Mouse (Mus musculus) lung, postnatal 0 days (tissue): Measurements from ENCODE around the gene Osbpl6. TPM values are rescaled to one million over a fixed set of nuclear protein-coding genes. Genes with fewer than 3 reads are reported as not detected.

Source experiments
- ATAC-seq: fragments of 200-750 bp; cut with Nextera tagmentation; 2 replicates; pipeline ENCODE4 v1.8.0; 2017; ENCODE audit warnings: moderate library complexity
- DNase-seq: peaks from one replicate; pipeline ENCODE4 v3.0.0-alpha.2; 2016; ENCODE audit warnings: low spot score
- H3K27ac ChIP-seq: fragments of 300-500 bp; sonication (generic); 2 replicates; pipeline ENCODE4 v1.5.1; 2014; ENCODE audit warnings: antibody characterized with exemption, mild to moderate bottlenecking, low read length, mixed read lengths
- H3K27me3 ChIP-seq: fragments of 300-500 bp; sonication (generic); replicated peaks from 2 replicates; pipeline ENCODE4 v1.6.1; 2014; ENCODE audit warnings: low read length, mixed read lengths; ENCODE audit not compliant: insufficient read depth
- H3K36me3 ChIP-seq: fragments of 300-500 bp; sonication (generic); 2 replicates; pipeline ENCODE4 v1.6.1; 2014; ENCODE audit warnings: low read length, mixed read lengths; ENCODE audit not compliant: insufficient read depth
- H3K4me1 ChIP-seq: fragments of 300-500 bp; sonication (generic); 2 replicates; pipeline ENCODE4 v1.6.1; 2014; ENCODE audit warnings: antibody characterized with exemption, low read depth, low read length, mixed read lengths; ENCODE audit not compliant: insufficient read depth
- H3K4me2 ChIP-seq: fragments of 300-500 bp; sonication (generic); replicated peaks from 2 replicates; pipeline ENCODE4 v1.6.1; 2014; ENCODE audit warnings: low read depth, mild to moderate bottlenecking, low read length, moderate library complexity, mixed read lengths
- H3K4me3 ChIP-seq: fragments of 300-500 bp; sonication (generic); 2 replicates; pipeline ENCODE4 v1.5.1; 2014; ENCODE audit warnings: low read depth, low read length
- H3K9ac ChIP-seq: fragments of 300-500 bp; sonication (generic); replicated peaks from 2 replicates; pipeline ENCODE4 v1.6.1; 2014; ENCODE audit warnings: low read depth, mild to moderate bottlenecking
- H3K9me3 ChIP-seq: fragments of 300-500 bp; sonication (generic); 2 replicates; pipeline ENCODE4 v1.6.1; 2016; ENCODE audit warnings: low read length, mixed read lengths
- CTCF ChIP-seq: IDR thresholded peaks from 2 replicates; pipeline ENCODE4 v1.5.1; 2016; ENCODE audit warnings: antibody characterized with exemption, mild to moderate bottlenecking
- EP300 ChIP-seq: IDR thresholded peaks from 2 replicates; pipeline ENCODE4 v1.6.1; 2016; ENCODE audit warnings: antibody characterized with exemption, mild to moderate bottlenecking, control low read depth
- WGBS: fragments of 180-500 bp; shearing (Covaris S2); extraction: QIAGEN DNeasy Blood & Tissue Kit; methylation state at CpG from one replicate; pipeline ENCODE4 v1.1.7; 2014; 5-methylcytosine and 5-hydroxymethylcytosine counted together
- polyA plus RNA-seq: library from polyadenylated mRNA; unstranded; fragments of >200 nt; fragmentation: Nextera tagmentation; extraction: Ambion mirVana; gene quantifications from 2 replicates; pipeline ENCODE4 v1.2.1, GENCODE M21; 2015

Gene Osbpl6
- polyA plus RNA-seq, 1 experiment from 2014 or later, result 60.1 TPM

- DNase-seq (no peak), ATAC-seq (no peak)
- Histone ChIP-seq H3K27me3 (no peaks in the 10 kb centered on the region), H3K9me3 (no peaks in the 10 kb centered on the region), H3K4me1 (peaks cover 4% of the 10 kb centered on the region), H3K4me2 (no peak overlapping the region), H3K4me3 (no peak overlapping the region), H3K36me3 (no peaks in the 10 kb centered on the region; the same call in 1 of the 2 replicates), H3K27ac (no peak overlapping the region), H3K9ac (no peak overlapping the region)
- TF ChIP-seq CTCF (no peak), EP300 (no peak)
- 62% methylated on average over 13 of the region's 13 CpGs for WGBS
Measured at GRCm38 (mm10) chr2:76368861-76369660, 37.2 kb upstream of the Osbpl6 start.

DNA sequence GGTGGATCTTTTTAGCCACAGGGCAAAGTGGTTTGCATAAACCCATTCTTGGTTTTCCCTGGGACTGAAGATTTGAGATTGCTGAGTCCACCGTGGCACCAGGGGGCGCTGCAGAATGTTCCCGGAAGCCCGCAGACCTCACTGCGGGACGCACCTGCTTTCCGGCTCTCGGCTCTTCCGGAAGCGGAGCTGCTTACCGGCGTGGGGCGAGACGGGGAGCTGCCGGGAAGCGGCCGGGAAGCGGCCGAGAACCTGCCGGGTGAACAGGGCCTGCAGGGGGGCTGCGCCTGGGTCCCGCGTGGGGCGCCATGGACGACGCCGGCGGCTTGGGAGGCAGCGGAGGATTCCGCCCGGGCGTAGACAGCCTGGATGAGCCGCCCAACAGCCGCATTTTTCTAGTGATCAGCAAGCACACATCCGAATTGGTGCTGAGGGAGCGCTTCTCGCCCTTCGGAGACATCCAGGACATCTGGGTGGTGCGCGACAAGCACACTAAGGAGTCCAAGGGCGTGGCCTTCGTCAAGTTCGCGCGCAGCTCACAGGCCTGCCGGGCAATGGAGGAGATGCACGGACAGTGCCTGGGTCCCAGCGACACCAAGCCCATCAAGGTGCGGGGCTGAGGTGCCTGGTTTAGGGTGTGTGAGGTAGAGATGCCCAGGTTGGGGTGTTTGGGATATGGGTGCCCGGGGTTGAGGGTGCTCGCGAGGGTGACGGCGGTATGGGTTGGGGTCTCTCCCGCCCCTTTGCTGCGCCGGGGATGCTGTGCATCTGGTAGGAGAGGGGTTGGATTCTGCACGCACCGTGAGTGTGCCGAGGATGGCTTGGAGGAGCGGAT, 36.3 kb upstream of the Osbpl6 start, which contains the start of gene Rbm45:
TSS of gene Rbm45 (plus strand) at position 164 of the 835 bp plus-strand sequence.
- Histone ChIP-seq H3K9me3 (no peaks in the 10 kb centered on the region), H3K9ac (peak within 1 kb of the TSS; percentile 55), H3K27me3 (no peaks in the 10 kb centered on the region), H3K4me1 (peaks cover 4% of the 10 kb centered on the region), H3K4me3 (peak within 1 kb of the TSS; percentile 86), H3K27ac (peak within 1 kb of the TSS; percentile 28), H3K4me2 (peak within 1 kb of the TSS; percentile 93), H3K36me3 (peaks cover 6% of the 10 kb centered on the region)
- ATAC-seq (peak; percentile 93), DNase-seq (peak; percentile 93)
- TF ChIP-seq EP300, result 0 out of 2 replicates have a peak, but pooled peaks have one; percentile 30
- peak; percentile 86 for TF ChIP-seq CTCF
- under 1% methylated on average over 61 of the region's 61 CpGs for WGBS

GRCm38 (mm10) chr2:76370656-76370922, 35.7 kb upstream of the Osbpl6 start:
- Histone ChIP-seq H3K36me3 (peaks cover 10% of the 10 kb centered on the region), H3K27me3 (no peaks in the 10 kb centered on the region), H3K4me2 (peak overlapping the region; percentile 93), H3K9ac (peak overlapping the region; percentile 55), H3K9me3 (no peaks in the 10 kb centered on the region), H3K4me3 (peak overlapping the region; percentile 86), H3K27ac (no peak overlapping the region), H3K4me1 (peaks cover 4% of the 10 kb centered on the region)
- DNase-seq, result peak; percentile 13
- 1% methylated on average over 7 of the region's 7 CpGs for WGBS
- no peak for TF ChIP-seq EP300
- no peak for ATAC-seq

- DNase-seq (peak; percentile 26), ATAC-seq (peak; percentile 26; the same call in 1 of the 2 replicates)
- peaks cover 4% of the 10 kb centered on the region for H3K4me1 ChIP-seq
- H3K4me3 ChIP-seq, result no peak overlapping the region
- WGBS, result 60% methylated on average over 4 of the region's 4 CpGs
- no peak overlapping the region for H3K4me2 ChIP-seq
- H3K27ac ChIP-seq, result no peak overlapping the region
- TF ChIP-seq CTCF (no peak), EP300 (no peak)
- H3K27me3 ChIP-seq, result no peaks in the 10 kb centered on the region
- peaks cover 14% of the 10 kb centered on the region for H3K36me3 ChIP-seq
- no peak overlapping the region for H3K9ac ChIP-seq
- H3K9me3 ChIP-seq, result no peaks in the 10 kb centered on the region
Measured at GRCm38 (mm10) chr2:76372244-76372643, 34.1 kb upstream of the Osbpl6 start.

- ATAC-seq, result no peak
- H3K4me2 ChIP-seq, result no peak overlapping the region
- no peak overlapping the region for H3K4me3 ChIP-seq
- 86% methylated on average over 6 of the region's 6 CpGs for WGBS
- no peak for TF ChIP-seq CTCF
- no peak for TF ChIP-seq EP300
- no peak overlapping the region for H3K27ac ChIP-seq
- H3K9me3 ChIP-seq, result no peaks in the 10 kb centered on the region
- no peaks in the 10 kb centered on the region for H3K27me3 ChIP-seq
- no peak overlapping the region for H3K9ac ChIP-seq
- peaks cover 33% of the 10 kb centered on the region for H3K36me3 ChIP-seq
- no peak for DNase-seq
- H3K4me1 ChIP-seq, result peaks cover 4% of the 10 kb centered on the region
Measured at GRCm38 (mm10) chr2:76374544-76375206, 31.6 kb upstream of the Osbpl6 start.

GRCm38 (mm10) chr2:76378646-76379045, 27.7 kb upstream of the Osbpl6 start:
- H3K4me2 ChIP-seq, result no peak overlapping the region
- H3K9ac ChIP-seq, result no peak overlapping the region
- ATAC-seq, result no peak
- 95% methylated on average over 19 of the region's 19 CpGs for WGBS
- no peaks in the 10 kb centered on the region for H3K27me3 ChIP-seq
- H3K36me3 ChIP-seq, result peaks cover 41% of the 10 kb centered on the region
- no peaks in the 10 kb centered on the region for H3K9me3 ChIP-seq
- TF ChIP-seq EP300, result no peak
- no peak for TF ChIP-seq CTCF
- no peak for DNase-seq
- no peak overlapping the region for H3K4me3 ChIP-seq
- H3K27ac ChIP-seq, result no peak overlapping the region
- H3K4me1 ChIP-seq, result no peaks in the 10 kb centered on the region
